Mouse (Mus musculus): ENCODE results near the gene Gm20521.

DNA sequence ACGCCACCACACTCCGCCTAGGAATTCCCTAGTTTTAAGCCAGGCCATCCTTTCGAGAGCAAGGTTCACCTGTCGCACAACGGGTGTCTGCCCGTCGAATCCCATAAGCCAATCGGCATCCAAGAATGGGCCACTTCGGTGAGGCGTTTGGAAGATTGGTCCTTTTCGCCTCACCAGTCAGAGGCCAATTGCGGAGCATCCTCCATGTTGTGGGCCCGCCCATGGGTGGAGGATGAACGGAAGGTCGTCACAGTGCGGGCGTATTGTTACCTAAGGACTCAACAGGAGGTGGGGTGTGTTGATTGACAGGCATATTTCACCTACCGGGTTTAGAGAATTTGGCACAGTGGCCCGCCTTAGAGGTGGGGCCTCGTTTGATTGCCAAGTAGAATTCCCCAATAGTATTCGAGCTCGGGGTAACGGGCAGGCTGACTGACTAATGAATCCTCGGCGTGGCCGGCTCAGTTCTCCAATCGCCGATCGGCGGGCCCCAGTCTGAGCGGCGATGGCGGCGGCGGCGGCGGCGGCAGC lies 10.5 kb downstream of the Gm20521 start:
- TF ChIP-seq CTCF (IDR thresholded peaks at IDR 0.05; ENCODE audit: low read depth, low read length) (no peak), POLR2A (IDR thresholded peaks at IDR 0.05; ENCODE audit: borderline replicate concordance, low read depth, low read length) (no peak)
